ENCODE assay signal across 8 mouse cellular contexts in the genomic region with DNA sequence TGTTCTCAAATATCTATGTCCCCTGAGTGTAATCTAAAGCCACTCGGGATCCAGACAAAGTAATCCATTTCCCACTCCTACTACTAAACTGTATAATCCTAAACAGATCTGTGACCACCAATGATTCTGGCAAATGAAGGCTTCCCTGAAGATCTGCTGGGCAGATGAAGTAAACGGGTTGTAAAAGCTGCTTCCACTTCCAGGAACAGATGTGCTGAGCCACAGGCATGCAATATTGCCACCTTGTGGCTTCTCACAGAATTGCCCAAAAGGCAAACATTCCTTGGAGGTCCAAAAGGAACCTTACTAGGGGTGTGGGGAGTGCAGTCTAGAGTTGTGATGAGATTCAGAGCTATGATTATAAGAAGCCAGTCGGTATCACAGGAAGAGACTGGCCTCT. TPM values are rescaled to one million over a fixed set of nuclear protein-coding genes. Genes with fewer than 3 reads are reported as not detected.
A peak's percentile ranks its signal among the peaks of the same experiment; 100 is the strongest.
DNase-seq lines count a peak whose midpoint lies in the region; ATAC-seq and TF ChIP-seq lines count a peak whose summit lies in the region.

No protein-coding gene starts in this region.

- no peak for TF ChIP-seq POLR2A in olfactory bulb, adult 2 months (IDR thresholded peaks at IDR 0.05; ENCODE audit: insufficient read depth, low read depth, low read length)

- no peak overlapping the region for H3ac ChIP-seq in C2C12 (ENCODE audit: control insufficient read depth, insufficient read length, low read depth)

- H3K4me3 ChIP-seq in C2C12 (ENCODE audit: insufficient read depth, poor library complexity, severe bottlenecking), result no peak overlapping the region
- H3K4me3 ChIP-seq in liver, postnatal 0 days (ENCODE audit: low read depth, low read length), result no peak overlapping the region
- H3K4me3 ChIP-seq in olfactory bulb, adult 2 months (ENCODE audit: insufficient read depth, low read depth, low read length), result no peak overlapping the region

- 12% methylated on average over 3 of the region's 3 CpGs for WGBS in liver, postnatal 0 days (ENCODE audit: insufficient replicate concordance)
- 12% methylated on average over 3 of the region's 3 CpGs for WGBS in olfactory bulb, adult 2 months

- peaks cover 35% of the 10 kb centered on the region for H3K27me3 ChIP-seq in C2C12 (ENCODE audit: control insufficient read depth, insufficient read depth, insufficient read length)
- H3K27me3 ChIP-seq in liver, postnatal 0 days (ENCODE audit: insufficient read depth, low read length), result no peaks in the 10 kb centered on the region

- TF ChIP-seq EP300 in liver, postnatal 0 days (IDR thresholded peaks at IDR 0.05; ENCODE audit: low read depth), result no peak

- peak; percentile 60 for DNase-seq in Muller cell, postnatal 12 days (ENCODE audit: inconsistent ontology term)
- DNase-seq in cerebellum, adult 8-10 months, result peak; percentile 42
- DNase-seq in frontal cortex, adult 2 months (ENCODE audit: extremely low spot score in 1 of 2, low spot score in 1 of 2), result peak; percentile 38 to 90
- peak; percentile 70 for DNase-seq in kidney, adult 9 months
- DNase-seq in liver, postnatal 0 days, result peak; percentile 71
- DNase-seq in thymus, postnatal 0 days (ENCODE audit: low spot score), result peak; percentile 75

- 0 out of 2 replicates have a peak, but pooled peaks cover 2% of the 10 kb centered on the region for H3K4me1 ChIP-seq in liver, postnatal 0 days (ENCODE audit: insufficient read depth)
- H3K4me1 ChIP-seq in olfactory bulb, adult 2 months (ENCODE audit: control insufficient read depth, insufficient read depth, low read length), result no peaks in the 10 kb centered on the region

- H3K9me3 ChIP-seq in liver, postnatal 0 days (ENCODE audit: low read length), result no peaks in the 10 kb centered on the region

- no peak overlapping the region for H3K27ac ChIP-seq in liver, postnatal 0 days (ENCODE audit: low read depth)
- H3K27ac ChIP-seq in olfactory bulb, adult 2 months (ENCODE audit: insufficient read depth, low read depth, low read length), result no peak overlapping the region

- H3K9ac ChIP-seq in liver, postnatal 0 days (replicated peaks), result no peak overlapping the region

- H3K4me2 ChIP-seq in liver, postnatal 0 days (ENCODE audit: low read depth, low read length), result no peak overlapping the region

- ATAC-seq in liver, postnatal 0 days, result no peak

- H3K36me3 ChIP-seq in C2C12 (ENCODE audit: control insufficient read depth, insufficient read depth), result no peaks in the 10 kb centered on the region
- no peaks in the 10 kb centered on the region for H3K36me3 ChIP-seq in liver, postnatal 0 days (replicated peaks; ENCODE audit: insufficient read depth, low read length)

- H3K79me3 ChIP-seq in C2C12 (ENCODE audit: low read depth), result no peaks in the 10 kb centered on the region

- peak; percentile 36 for TF ChIP-seq CTCF in C2C12 (IDR thresholded peaks at IDR 0.05; ENCODE audit: control insufficient read depth, insufficient read depth, insufficient read length)
- peak; percentile 95 for TF ChIP-seq CTCF in liver, postnatal 0 days (IDR thresholded peaks at IDR 0.05; ENCODE audit: low read depth)
- TF ChIP-seq CTCF in olfactory bulb, adult 2 months (IDR thresholded peaks at IDR 0.05; ENCODE audit: insufficient read depth, low read depth, low read length), result 0 out of 2 replicates have a peak, but pooled peaks have one; percentile 14

- H3K79me2 ChIP-seq in C2C12 (ENCODE audit: control insufficient read depth, insufficient read depth), result no peaks in the 10 kb centered on the region

TF ChIP-seq in C2C12, 6 proteins besides CTCF, POLR2A, EP300 and RAD21:
- TF ChIP-seq MAX (IDR thresholded peaks at IDR 0.05), result no peak
- no peak for TF ChIP-seq CEBPB (IDR thresholded peaks at IDR 0.05; ENCODE audit: low read depth)
- no peak for TF ChIP-seq MYOD1 (IDR thresholded peaks at IDR 0.05; ENCODE audit: control insufficient read depth, insufficient read length, low read depth)

RNA-seq across cellular contexts. Expression of gene Etv3, which starts 26.1 kb away (rescaled TPM):
- 3.7 TPM for polyA plus RNA-seq in C2C12 (2012; fragmentation: generic; extraction: Trizol)
- polyA plus RNA-seq in frontal cortex, adult 2 months (2012; rRNA removed), result 15.0 and 15.7 TPM in 2 replicates
- 3.6 and 3.9 TPM in 2 replicates for polyA plus RNA-seq in liver, postnatal 0 days (2015; fragmentation: Nextera tagmentation; extraction: Ambion mirVana)
- not detected in 2 replicates for polyA plus RNA-seq in olfactory bulb, adult 2 months (2012; ENCODE audit: insufficient read depth, insufficient read length, low replicate concordance, missing spikeins)
- 22.8 and 27.7 TPM in 2 replicates for polyA plus RNA-seq in thymus, postnatal 0 days (2015; fragmentation: Nextera tagmentation; extraction: Ambion mirVana)

Comparison
In these comparisons a context has a peak if more than half of its experiments do, and no peak if none do; other contexts are left out.
1. CTCF ChIP-seq: peak in every context shown above with its lines; median percentile 95 in liver, postnatal 0 days; 36 in C2C12; 14 in olfactory bulb, adult 2 months.